Mouse (Mus musculus): ENCODE measurements around the gene Klhl21. TPM values are rescaled to one million over a fixed set of nuclear protein-coding genes. Genes with fewer than 3 reads are reported as not detected.

Gene Klhl21
- polyA plus RNA-seq, 2 experiments = 11.0 to 18.8 TPM

DNA sequence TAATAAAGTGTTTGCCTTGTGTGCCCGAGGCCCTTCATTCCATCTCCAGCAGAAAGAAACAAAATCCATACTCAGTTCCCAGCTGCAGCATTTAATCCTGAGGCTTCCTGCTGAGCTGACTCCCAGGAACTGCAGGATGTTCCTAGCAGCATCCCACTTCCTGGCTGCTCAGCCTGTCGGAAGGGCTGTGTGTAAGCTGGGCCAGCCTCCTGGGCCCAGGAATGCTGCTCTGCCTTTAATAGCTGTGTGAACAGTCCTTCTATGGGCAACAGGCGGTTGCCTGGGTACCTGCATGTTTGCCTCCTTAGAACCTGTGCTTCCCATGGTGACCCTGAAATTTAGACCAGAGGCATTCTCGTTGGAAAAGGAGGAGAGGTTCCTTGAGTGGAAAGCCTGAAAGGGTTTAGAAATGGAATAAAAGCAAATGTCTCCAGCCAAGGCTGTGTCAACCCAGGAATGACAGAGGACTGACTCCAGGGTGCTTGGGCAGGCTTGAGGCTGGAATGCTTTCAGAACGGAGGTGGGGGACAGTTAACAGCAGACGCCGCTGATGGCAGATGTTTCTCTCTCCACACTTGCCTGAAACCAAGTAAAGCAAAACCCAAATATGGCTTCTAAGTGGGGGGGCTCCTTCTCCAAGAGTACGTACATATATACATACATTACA, 989 bp upstream of the Klhl21 start:
- peaks cover 3% of the 10 kb centered on the region; the same call in 1 of the 2 replicates for H3K36me3 ChIP-seq (ENCODE audit: control insufficient read depth, insufficient read depth, low read length)
- H3K27ac ChIP-seq (replicated peaks; ENCODE audit: low read depth, low read length) = no peak overlapping the region
- no peak for ATAC-seq (ENCODE audit: low FRiP score, low read depth)
- TF ChIP-seq POLR2A (IDR thresholded peaks at IDR 0.05; ENCODE audit: borderline replicate concordance, extremely low read depth, insufficient read depth, insufficient read length) = no peak
- H3K4me3 ChIP-seq (replicated peaks; ENCODE audit: low read length) = peak overlapping the region; percentile 81
- H3K4me1 ChIP-seq (ENCODE audit: control insufficient read depth, insufficient read depth, low read length) = peaks cover 28% of the 10 kb centered on the region
- H3K27me3 ChIP-seq (ENCODE audit: control insufficient read depth, insufficient read depth, low read length) = no peaks in the 10 kb centered on the region
- peak overlapping the region; percentile 74; the same call in 1 of the 2 replicates for H3K9ac ChIP-seq (ENCODE audit: low read depth, low read length, severe bottlenecking)
- WGBS = 3% methylated on average over 8 of the region's 8 CpGs
- no peaks in the 10 kb centered on the region for H3K9me3 ChIP-seq (ENCODE audit: control insufficient read depth, low read length)
- H3K4me2 ChIP-seq (replicated peaks; ENCODE audit: low read depth, low read length, severe bottlenecking) = peak overlapping the region; percentile 100
- no peak for DNase-seq (ENCODE audit: low spot score)

DNA sequence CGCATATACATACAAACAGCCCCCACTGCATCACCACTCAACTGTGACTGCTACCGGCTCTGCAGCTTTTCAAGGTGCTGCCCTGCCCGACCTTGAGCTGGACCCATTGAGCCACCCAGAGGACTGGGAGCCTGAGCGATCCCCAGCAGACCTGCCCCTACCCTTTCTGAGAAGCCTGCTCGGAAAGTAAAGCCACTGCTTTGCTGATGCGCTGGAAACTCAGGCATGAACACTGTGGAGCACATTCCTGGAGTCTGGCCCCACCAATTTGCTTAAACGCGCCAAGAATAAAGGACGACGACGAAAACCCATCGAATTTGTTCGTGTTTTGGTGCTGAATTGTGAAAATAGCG, 479 bp upstream of the Klhl21 start:
- Histone ChIP-seq H3K9me3 (ENCODE audit: control insufficient read depth, low read length) (no peaks in the 10 kb centered on the region), H3K4me3 (replicated peaks; ENCODE audit: low read length) (peak overlapping the region; percentile 81), H3K27ac (replicated peaks; ENCODE audit: low read depth, low read length) (no peak overlapping the region), H3K4me2 (replicated peaks; ENCODE audit: low read depth, low read length, severe bottlenecking) (peak overlapping the region; percentile 100), H3K36me3 (ENCODE audit: control insufficient read depth, insufficient read depth, low read length) (peaks cover 8% of the 10 kb centered on the region), H3K9ac (ENCODE audit: low read depth, low read length, severe bottlenecking) (peak overlapping the region; percentile 74), H3K4me1 (ENCODE audit: control insufficient read depth, insufficient read depth, low read length) (peaks cover 28% of the 10 kb centered on the region), H3K27me3 (ENCODE audit: control insufficient read depth, insufficient read depth, low read length) (no peaks in the 10 kb centered on the region)
- TF ChIP-seq POLR2A (IDR thresholded peaks at IDR 0.05; ENCODE audit: borderline replicate concordance, extremely low read depth, insufficient read depth, insufficient read length) = no peak
- DNase-seq (ENCODE audit: low spot score) (no peak), ATAC-seq (ENCODE audit: low FRiP score, low read depth) (no peak)
- WGBS = 0% methylated on average over 14 of the region's 14 CpGs

DNA sequence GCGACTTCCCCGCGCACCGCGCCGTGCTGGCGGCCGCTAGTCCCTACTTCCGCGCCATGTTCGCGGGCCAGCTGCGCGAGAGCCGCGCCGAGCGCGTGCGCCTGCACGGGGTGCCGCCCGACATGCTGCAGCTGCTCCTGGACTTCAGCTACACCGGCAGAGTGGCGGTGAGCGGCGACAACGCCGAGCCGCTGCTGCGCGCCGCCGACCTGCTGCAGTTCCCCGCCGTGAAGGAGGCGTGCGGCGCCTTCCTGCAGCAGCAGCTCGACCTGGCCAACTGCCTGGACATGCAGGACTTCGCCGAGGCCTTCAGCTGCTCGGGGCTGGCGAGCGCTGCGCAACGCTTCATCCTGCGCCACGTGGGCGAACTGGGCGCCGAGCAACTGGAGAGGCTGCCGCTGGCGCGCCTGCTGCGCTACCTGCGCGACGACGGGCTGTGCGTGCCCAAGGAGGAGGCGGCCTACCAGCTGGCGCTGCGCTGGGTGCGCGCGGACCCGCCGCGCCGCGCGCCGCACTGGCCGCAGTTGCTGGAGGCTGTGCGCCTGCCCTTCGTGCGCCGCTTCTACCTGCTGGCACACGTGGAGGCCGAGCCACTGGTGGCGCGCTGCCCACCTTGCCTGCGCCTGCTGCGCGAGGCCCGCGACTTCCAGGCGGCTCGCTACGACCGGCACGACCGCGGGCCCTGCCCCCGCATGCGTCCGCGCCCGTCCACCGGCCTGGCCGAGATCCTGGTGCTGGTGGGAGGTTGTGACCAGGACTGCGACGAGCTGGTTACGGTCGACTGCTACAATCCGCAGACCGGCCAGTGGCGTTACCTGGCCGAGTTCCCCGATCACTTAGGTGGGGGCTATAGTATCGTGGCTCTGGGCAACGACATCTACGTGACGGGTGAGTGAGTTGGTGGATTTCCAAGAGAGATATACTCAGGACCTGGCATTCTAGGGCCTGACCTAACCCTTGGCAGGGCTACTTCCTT, 761 bp downstream of the Klhl21 start:
- Histone ChIP-seq H3K36me3 (ENCODE audit: control insufficient read depth, insufficient read depth, low read length) (peaks cover 19% of the 10 kb centered on the region), H3K4me2 (replicated peaks; ENCODE audit: low read depth, low read length, severe bottlenecking) (peak overlapping the region; percentile 100), H3K9me3 (ENCODE audit: control insufficient read depth, low read length) (no peaks in the 10 kb centered on the region), H3K27ac (replicated peaks; ENCODE audit: low read depth, low read length) (peak overlapping the region; percentile 87), H3K4me3 (replicated peaks; ENCODE audit: low read length) (peak overlapping the region; percentile 81), H3K9ac (ENCODE audit: low read depth, low read length, severe bottlenecking) (peak overlapping the region; percentile 74), H3K4me1 (ENCODE audit: control insufficient read depth, insufficient read depth, low read length) (peaks cover 28% of the 10 kb centered on the region), H3K27me3 (ENCODE audit: control insufficient read depth, insufficient read depth, low read length) (no peaks in the 10 kb centered on the region)
- 0 out of 2 replicates have a peak, but pooled peaks have one; percentile 23 for TF ChIP-seq POLR2A (IDR thresholded peaks at IDR 0.05; ENCODE audit: borderline replicate concordance, extremely low read depth, insufficient read depth, insufficient read length)
- ATAC-seq (ENCODE audit: low FRiP score, low read depth) (peak; percentile 79), DNase-seq (ENCODE audit: low spot score) (no peak)
- WGBS = under 1% methylated on average over 67 of the region's 115 CpGs

DNA sequence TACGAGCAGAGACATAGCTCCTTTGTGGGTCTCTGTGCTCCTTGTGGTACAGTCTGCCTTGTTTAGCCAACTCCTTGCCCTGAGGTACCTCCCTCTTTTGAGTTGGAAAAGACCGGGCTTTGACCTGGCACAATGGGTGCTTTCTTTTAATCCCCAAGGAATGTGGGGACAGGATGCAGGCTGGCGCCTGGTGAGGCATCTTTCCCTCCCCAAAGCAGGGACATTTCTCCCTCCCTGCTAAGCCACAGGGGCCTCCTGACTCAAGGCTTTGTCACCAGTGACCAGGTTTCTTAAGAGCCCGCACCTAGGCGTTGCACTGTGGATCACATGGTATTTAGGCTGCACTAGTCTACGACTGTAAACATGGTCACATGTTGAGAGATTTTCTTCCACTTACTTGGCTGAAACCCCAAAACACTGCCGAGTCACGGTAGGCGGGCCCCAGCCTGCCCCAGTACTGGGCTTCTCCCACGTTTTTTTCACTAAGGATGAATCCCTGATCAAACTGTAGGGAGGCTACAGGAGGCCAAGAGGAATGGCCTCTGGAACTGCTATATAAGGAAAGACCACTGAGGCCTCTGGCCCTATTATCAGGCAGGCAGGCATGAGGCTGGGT, 1.6 kb downstream of the Klhl21 start:
- Histone ChIP-seq H3K9ac (ENCODE audit: low read depth, low read length, severe bottlenecking) (peak overlapping the region; percentile 74), H3K36me3 (ENCODE audit: control insufficient read depth, insufficient read depth, low read length) (peaks cover 27% of the 10 kb centered on the region), H3K4me3 (replicated peaks; ENCODE audit: low read length) (peak overlapping the region; percentile 81), H3K4me2 (replicated peaks; ENCODE audit: low read depth, low read length, severe bottlenecking) (peak overlapping the region; percentile 100), H3K9me3 (ENCODE audit: control insufficient read depth, low read length) (no peaks in the 10 kb centered on the region), H3K27me3 (ENCODE audit: control insufficient read depth, insufficient read depth, low read length) (no peaks in the 10 kb centered on the region), H3K27ac (replicated peaks; ENCODE audit: low read depth, low read length) (peak overlapping the region; percentile 87), H3K4me1 (ENCODE audit: control insufficient read depth, insufficient read depth, low read length) (peaks cover 28% of the 10 kb centered on the region)
- no peak for ATAC-seq (ENCODE audit: low FRiP score, low read depth)
- DNase-seq (ENCODE audit: low spot score) = peak; percentile 50
- WGBS = 2% methylated on average over 10 of the region's 10 CpGs
- TF ChIP-seq POLR2A (IDR thresholded peaks at IDR 0.05; ENCODE audit: borderline replicate concordance, extremely low read depth, insufficient read depth, insufficient read length) = no peak

DNA sequence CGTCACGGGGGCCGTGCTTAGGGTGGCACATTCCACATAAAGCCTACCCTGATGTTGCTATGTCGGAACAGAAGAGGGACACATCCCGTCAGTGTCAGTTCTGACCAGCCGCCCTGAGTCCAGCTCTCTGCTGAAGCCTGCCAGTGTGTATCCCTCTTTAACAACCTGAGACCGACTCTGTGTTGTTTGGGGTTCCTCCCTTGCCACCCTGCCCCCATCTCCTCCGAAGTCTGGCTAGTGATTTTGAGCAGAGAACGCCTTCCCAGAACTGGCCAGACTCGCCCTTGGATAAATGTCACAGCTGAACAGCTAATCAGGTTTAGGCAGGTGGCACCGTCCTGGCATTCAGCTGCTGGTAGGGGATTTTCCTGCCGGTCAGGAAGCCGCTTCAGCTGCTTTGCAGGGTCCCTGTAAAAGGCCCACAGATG, 2.1 kb downstream of the Klhl21 start:
- H3K4me1 ChIP-seq (ENCODE audit: control insufficient read depth, insufficient read depth, low read length) = peaks cover 28% of the 10 kb centered on the region
- TF ChIP-seq POLR2A (IDR thresholded peaks at IDR 0.05; ENCODE audit: borderline replicate concordance, extremely low read depth, insufficient read depth, insufficient read length) = no peak
- H3K9ac ChIP-seq (ENCODE audit: low read depth, low read length, severe bottlenecking) = peak overlapping the region; percentile 74
- no peaks in the 10 kb centered on the region for H3K27me3 ChIP-seq (ENCODE audit: control insufficient read depth, insufficient read depth, low read length)
- peak overlapping the region; percentile 100 for H3K4me2 ChIP-seq (replicated peaks; ENCODE audit: low read depth, low read length, severe bottlenecking)
- no peak overlapping the region; the same call in 1 of the 2 replicates for H3K27ac ChIP-seq (replicated peaks; ENCODE audit: low read depth, low read length)
- peak overlapping the region; percentile 81 for H3K4me3 ChIP-seq (replicated peaks; ENCODE audit: low read length)
- WGBS = 16% methylated on average over 13 of the region's 13 CpGs
- H3K9me3 ChIP-seq (ENCODE audit: control insufficient read depth, low read length) = no peaks in the 10 kb centered on the region
- DNase-seq (ENCODE audit: low spot score) (no peak), ATAC-seq (ENCODE audit: low FRiP score, low read depth) (no peak)
- H3K36me3 ChIP-seq (ENCODE audit: control insufficient read depth, insufficient read depth, low read length) = peaks cover 32% of the 10 kb centered on the region

All from limb, embryonic 14.5 days (tissue).